Mouse (Mus musculus) lung, adult 2 months (tissue): ENCODE measurements at regions not wholly inside any gene's neighbourhood (a gene's known extent, or its start where the extent isn't known, plus 50 kb on each side); places are given as distances from the start of the nearest gene placed in this dataset.

Experiments
- CTCF ChIP-seq: fragments of 200-500 bp; IDR thresholded peaks from 2 replicates; pipeline ENCODE4 v1.5.1; 2011; ENCODE audit warnings: mild to moderate bottlenecking, low read length, control low read depth; ENCODE audit not compliant: insufficient read depth
- POLR2A ChIP-seq: fragments of 200-500 bp; IDR thresholded peaks from 2 replicates; pipeline ENCODE4 v1.6.1; 2011; ENCODE audit warnings: low read depth, mild to moderate bottlenecking, control low read depth, low read length, borderline replicate concordance; ENCODE audit errors: extremely low read depth

DNA sequence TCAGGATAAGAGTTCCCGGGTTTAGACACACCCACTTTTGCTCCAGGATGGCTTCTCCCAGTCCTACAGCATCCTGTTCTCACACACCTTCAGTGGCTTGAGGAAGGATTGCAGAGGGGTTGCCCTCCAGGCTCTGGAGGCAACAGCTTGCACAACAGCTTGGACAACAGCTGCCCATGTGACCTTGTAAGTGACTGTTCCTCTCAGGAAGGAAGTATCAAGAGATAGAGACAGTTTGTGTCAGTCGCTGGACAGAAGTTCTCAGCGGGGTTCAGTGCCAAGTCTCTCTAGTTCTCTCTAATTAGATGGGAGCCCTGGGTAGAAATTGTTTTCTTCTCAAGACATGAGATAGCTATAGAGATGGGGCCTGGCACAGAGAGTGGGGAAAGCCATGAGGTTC, 252.9 kb upstream of the Tle3 start:
- TF ChIP-seq CTCF (no peak), POLR2A (no peak)
